Mouse (Mus musculus) limb, embryonic 11.5 days (tissue): ENCODE data around the gene Cecr2. TPM values are rescaled to one million over a fixed set of nuclear protein-coding genes. Genes with fewer than 3 reads are reported as not detected.

ENCODE experiments used
- ATAC-seq: fragments of 200-750 bp; cut with Nextera tagmentation; 2 replicates; pipeline ENCODE4 v1.8.0; 2017; ENCODE audit warnings: low read depth; ENCODE audit not compliant: insufficient number of reproducible peaks, low FRiP score, low TSS enrichment
- DNase-seq: peaks from one replicate; pipeline ENCODE4 v3.0.0-alpha.2; 2015; ENCODE audit warnings: low spot score
- H3K27ac ChIP-seq: fragments of 300-500 bp; sonication (generic); replicated peaks from 2 replicates; pipeline ENCODE4 v1.5.1; 2014; ENCODE audit warnings: low read depth, mild to moderate bottlenecking, low read length
- H3K27me3 ChIP-seq: fragments of 300-500 bp; sonication (generic); 2 replicates; pipeline ENCODE4 v1.6.1; 2014; ENCODE audit warnings: mild to moderate bottlenecking, low read length, mixed read lengths; ENCODE audit not compliant: control insufficient read depth, insufficient read depth
- H3K36me3 ChIP-seq: fragments of 300-500 bp; sonication (generic); 2 replicates; pipeline ENCODE4 v1.6.1; 2014; ENCODE audit warnings: mild to moderate bottlenecking, low read length, moderate library complexity, mixed read lengths; ENCODE audit not compliant: control insufficient read depth, insufficient read depth
- H3K4me1 ChIP-seq: fragments of 300-500 bp; sonication (generic); 2 replicates; pipeline ENCODE4 v1.6.1; 2014; ENCODE audit warnings: low read length, mixed read lengths; ENCODE audit not compliant: control insufficient read depth, insufficient read depth
- H3K4me2 ChIP-seq: fragments of 300-500 bp; sonication (generic); 2 replicates; pipeline ENCODE4 v1.6.1; 2014; ENCODE audit warnings: low read depth, mild to moderate bottlenecking, moderate library complexity; ENCODE audit not compliant: severe bottlenecking
- H3K4me3 ChIP-seq: fragments of 300-500 bp; sonication (generic); 2 replicates; pipeline ENCODE4 v1.5.1; 2014; ENCODE audit warnings: low read depth, low read length
- H3K9ac ChIP-seq: fragments of 300-500 bp; sonication (generic); 2 replicates; pipeline ENCODE4 v1.6.1; 2014; ENCODE audit warnings: mild to moderate bottlenecking, low read length
- H3K9me3 ChIP-seq: fragments of 300-500 bp; sonication (generic); 2 replicates; pipeline ENCODE4 v1.6.1; 2016; ENCODE audit warnings: low read length; ENCODE audit not compliant: control insufficient read depth
- WGBS: fragments of 180-500 bp; shearing (Covaris S2); extraction: QIAGEN DNeasy Blood & Tissue Kit; methylation state at CpG from one replicate; pipeline ENCODE4 v1.1.7; 2014; 5-methylcytosine and 5-hydroxymethylcytosine counted together
- polyA plus RNA-seq: library from polyadenylated mRNA; unstranded; fragments of >200 nt; fragmentation: Nextera tagmentation; extraction: Ambion mirVana; gene quantifications from 2 replicates; pipeline ENCODE4 v1.2.1, GENCODE M21; 2014

Cecr2 gene
- polyA plus RNA-seq, 1 experiment from 2014 or later = 13.0 TPM

DNA sequence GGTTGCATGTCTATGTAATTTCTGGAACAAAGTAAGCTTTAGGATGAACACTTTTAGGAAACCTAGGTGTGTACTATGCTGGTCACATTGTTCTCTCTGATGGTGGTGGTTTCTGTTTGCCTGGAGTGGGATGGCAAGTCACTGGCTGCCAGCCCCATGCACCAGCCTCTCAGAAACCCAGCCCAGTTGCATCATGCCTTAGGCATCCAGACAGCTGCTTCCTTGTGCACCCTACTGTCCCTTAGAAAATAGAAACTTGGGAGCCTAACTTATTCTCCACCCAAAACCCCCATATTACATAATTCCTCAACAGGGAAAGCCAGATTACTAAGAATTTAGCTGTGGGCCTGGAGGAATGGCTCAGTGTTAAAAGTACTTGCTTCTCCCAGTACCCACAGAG, 105.9 kb downstream of the Cecr2 start:
- Histone ChIP-seq H3K4me2 (no peak overlapping the region), H3K9me3 (no peaks in the 10 kb centered on the region), H3K27ac (no peak overlapping the region), H3K4me3 (no peak overlapping the region), H3K9ac (no peak overlapping the region), H3K27me3 (no peaks in the 10 kb centered on the region), H3K36me3 (no peaks in the 10 kb centered on the region), H3K4me1 (no peaks in the 10 kb centered on the region)
- ATAC-seq (no peak), DNase-seq (no peak)

DNA sequence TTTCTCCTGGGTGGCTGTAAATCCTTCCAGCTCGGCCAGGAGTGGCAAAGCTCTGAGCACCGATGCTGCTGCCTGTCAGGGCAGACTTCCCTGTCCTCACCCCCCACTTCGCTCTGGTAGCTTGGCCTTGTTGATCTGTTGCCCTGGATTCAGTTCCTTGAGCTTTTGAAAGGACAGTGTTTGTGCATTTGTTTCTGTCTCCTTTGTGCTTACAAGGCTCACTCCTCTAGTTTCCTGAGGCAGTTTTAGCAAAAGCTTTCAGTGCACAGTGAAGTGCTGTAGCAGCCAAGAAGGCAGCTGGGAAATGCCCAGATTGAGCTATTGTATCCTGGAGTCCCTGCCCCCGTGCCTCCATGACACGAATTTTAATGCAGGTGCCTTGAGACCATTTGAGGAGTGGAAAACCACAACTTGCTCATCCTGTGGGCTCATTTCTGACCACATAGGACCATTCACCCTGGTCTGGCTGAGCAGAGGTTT, 107.0 kb downstream of the Cecr2 start, which contains the start of gene Slc25a18:
Gene Slc25a18, plus strand, starts transcription at position 430 of the 480 bp plus-strand sequence.
- H3K4me2 ChIP-seq = no peak within 1 kb of the TSS
- no peaks in the 10 kb centered on the region for H3K4me1 ChIP-seq
- ATAC-seq (no peak), DNase-seq (no peak)
- H3K9ac ChIP-seq = no peak within 1 kb of the TSS
- no peaks in the 10 kb centered on the region for H3K9me3 ChIP-seq
- no peak within 1 kb of the TSS for H3K27ac ChIP-seq
- WGBS = 74% methylated on average over 5 of the region's 5 CpGs
- H3K27me3 ChIP-seq = no peaks in the 10 kb centered on the region
- no peaks in the 10 kb centered on the region for H3K36me3 ChIP-seq
- H3K4me3 ChIP-seq = no peak within 1 kb of the TSS

DNA sequence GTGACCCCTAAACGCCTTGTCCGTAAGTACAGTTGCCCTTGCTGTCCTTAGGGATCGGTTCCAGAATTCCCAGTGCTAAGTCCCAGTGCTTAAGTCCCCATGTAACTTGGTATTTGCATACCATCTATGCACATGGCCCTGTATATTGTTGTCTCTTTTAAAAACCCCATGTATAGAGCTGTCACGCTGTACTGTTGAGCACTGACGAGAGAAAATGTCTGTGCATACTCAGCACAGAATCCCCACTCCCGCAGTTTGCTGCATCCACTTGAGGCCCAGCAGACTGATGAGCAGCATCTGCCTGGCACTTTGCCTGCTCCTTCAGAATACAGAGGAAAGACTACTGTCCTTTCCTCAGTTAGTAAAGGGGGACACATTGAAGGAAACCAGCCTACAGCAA, 107.6 kb downstream of the Cecr2 start:
- Histone ChIP-seq H3K4me2 (no peak overlapping the region), H3K36me3 (no peaks in the 10 kb centered on the region), H3K27ac (no peak overlapping the region), H3K27me3 (no peaks in the 10 kb centered on the region), H3K9me3 (no peaks in the 10 kb centered on the region), H3K4me1 (no peaks in the 10 kb centered on the region), H3K9ac (no peak overlapping the region), H3K4me3 (no peak overlapping the region)
- no peak for DNase-seq
- 93% methylated on average over 6 of the region's 6 CpGs for WGBS
- no peak for ATAC-seq

DNA sequence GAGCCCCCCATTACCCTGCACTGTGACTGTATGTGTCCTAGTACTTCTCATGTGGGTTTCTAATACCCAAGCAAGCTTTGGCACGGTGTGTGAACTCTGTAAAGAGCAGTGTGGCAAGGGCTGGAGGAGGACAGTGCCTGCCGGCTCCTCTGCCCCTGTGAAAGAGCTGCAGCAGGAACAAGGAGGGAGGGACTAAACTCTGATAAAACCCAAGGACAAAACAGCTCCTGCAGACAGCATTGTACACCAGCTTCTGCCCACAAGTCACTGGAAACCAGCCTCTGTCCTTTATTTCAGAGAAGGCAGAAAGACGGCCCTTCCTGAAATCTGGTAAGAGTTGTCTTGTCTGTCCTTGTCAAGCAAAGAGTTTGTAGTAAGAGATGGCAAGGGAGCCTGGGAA, 110.1 kb downstream of the Cecr2 start:
- no peak overlapping the region for H3K4me2 ChIP-seq
- no peaks in the 10 kb centered on the region for H3K4me1 ChIP-seq
- H3K27me3 ChIP-seq = no peaks in the 10 kb centered on the region
- ATAC-seq (no peak), DNase-seq (no peak)
- WGBS = 89% methylated on average over 3 of the region's 3 CpGs
- no peak overlapping the region for H3K9ac ChIP-seq
- no peaks in the 10 kb centered on the region for H3K36me3 ChIP-seq
- H3K27ac ChIP-seq = no peak overlapping the region
- H3K4me3 ChIP-seq = no peak overlapping the region
- no peaks in the 10 kb centered on the region for H3K9me3 ChIP-seq

DNA sequence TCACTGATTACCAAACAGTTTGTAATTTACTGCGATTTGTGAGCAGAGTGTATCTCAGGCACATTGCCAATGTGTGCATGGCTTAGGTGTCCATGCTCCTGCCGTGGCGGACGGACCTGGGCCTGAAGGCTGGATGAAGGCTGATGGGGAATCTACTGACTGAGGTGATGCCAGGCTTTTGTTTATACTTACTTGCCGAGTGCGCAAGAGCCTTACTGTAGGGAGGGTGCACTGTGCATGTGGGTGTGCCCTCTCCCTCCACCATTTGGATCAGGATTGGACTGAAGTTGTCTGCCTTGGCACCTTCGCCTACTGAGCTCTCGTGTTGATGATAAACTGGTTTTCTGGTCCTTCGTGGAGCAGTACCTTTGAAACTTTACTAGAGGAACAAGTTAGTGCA, 111.4 kb downstream of the Cecr2 start:
- DNase-seq = no peak
- no peaks in the 10 kb centered on the region for H3K36me3 ChIP-seq
- no peak overlapping the region for H3K4me3 ChIP-seq
- H3K4me1 ChIP-seq = no peaks in the 10 kb centered on the region
- H3K9ac ChIP-seq = no peak overlapping the region
- no peak for ATAC-seq
- H3K27ac ChIP-seq = no peak overlapping the region
- H3K4me2 ChIP-seq = no peak overlapping the region
- H3K9me3 ChIP-seq = no peaks in the 10 kb centered on the region
- WGBS = 82% methylated on average over 9 of the region's 9 CpGs
- H3K27me3 ChIP-seq = no peaks in the 10 kb centered on the region

DNA sequence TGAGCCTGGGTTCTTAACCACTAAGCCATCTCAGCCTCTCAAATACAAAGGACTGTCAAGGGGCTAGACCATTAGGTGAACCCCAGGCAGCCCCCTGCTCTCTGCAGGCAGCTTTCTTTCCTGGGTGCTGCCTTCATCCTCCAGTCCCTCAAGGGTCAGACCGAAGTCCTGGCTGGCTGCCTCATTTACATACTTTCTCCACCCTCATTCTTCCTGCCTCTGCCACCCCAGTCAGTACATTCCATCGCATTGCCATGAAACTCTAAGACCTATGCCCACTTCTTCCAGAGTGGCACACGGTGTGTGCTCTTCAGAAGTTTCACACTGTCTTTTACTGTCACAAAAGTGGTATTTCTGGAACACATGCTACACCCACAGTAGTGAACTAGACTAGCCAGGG, 112.1 kb downstream of the Cecr2 start:
- Histone ChIP-seq H3K4me1 (no peaks in the 10 kb centered on the region), H3K4me2 (no peak overlapping the region), H3K9ac (no peak overlapping the region), H3K9me3 (no peaks in the 10 kb centered on the region), H3K4me3 (no peak overlapping the region), H3K27ac (no peak overlapping the region), H3K36me3 (no peaks in the 10 kb centered on the region), H3K27me3 (no peaks in the 10 kb centered on the region)
- DNase-seq (no peak), ATAC-seq (no peak)
- WGBS = 59% methylated on average over 3 of the region's 3 CpGs

DNA sequence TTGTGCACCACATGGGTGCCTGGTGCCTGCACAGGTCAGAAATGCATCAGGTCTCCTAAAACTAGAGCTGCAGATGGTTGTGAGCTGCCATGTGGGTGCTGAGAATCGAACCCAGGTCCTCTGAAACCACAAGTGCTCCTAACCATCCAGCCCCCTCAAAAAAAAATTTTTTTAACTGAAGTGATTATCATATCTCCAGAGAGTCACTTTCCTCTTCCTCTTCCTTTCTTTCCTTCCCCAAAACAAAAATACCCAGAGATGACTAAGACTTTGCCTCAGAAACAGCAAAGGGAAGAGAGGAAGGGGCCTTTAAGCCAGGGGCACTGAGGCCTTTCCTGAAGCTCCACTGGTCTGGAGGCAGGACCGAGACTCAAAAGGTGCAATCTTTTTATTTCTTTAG, 116.8 kb downstream of the Cecr2 start:
- Histone ChIP-seq H3K4me1 (no peaks in the 10 kb centered on the region), H3K36me3 (no peaks in the 10 kb centered on the region), H3K9ac (no peak overlapping the region), H3K4me2 (no peak overlapping the region), H3K27me3 (no peaks in the 10 kb centered on the region), H3K27ac (no peak overlapping the region), H3K4me3 (no peak overlapping the region), H3K9me3 (no peaks in the 10 kb centered on the region)
- no peak for DNase-seq
- no peak for ATAC-seq
- 90% methylated on average over 2 of the region's 2 CpGs for WGBS

DNA sequence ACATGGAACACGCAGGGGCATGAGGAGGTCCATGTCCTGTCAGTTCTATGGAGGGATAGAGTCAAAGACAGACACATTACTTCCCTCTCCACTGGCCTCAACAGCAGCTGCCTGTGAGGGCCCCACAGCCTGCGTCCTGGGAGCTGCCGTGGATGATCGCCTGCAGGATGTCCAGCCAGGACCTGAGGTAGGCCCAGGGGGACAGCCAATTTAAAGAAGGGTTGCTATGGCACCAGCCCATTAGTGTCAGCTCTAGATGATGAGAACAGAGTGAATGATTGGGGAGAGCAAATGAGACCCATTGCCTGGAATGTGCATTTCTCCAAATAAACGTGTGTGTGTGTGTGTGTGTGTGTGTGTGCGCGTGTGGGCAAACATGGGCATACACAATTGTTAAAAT, 118.2 kb downstream of the Cecr2 start:
- DNase-seq = no peak
- no peak for ATAC-seq
- 55% methylated on average over 7 of the region's 7 CpGs for WGBS
- H3K27me3 ChIP-seq = no peaks in the 10 kb centered on the region
- no peaks in the 10 kb centered on the region for H3K36me3 ChIP-seq
- H3K9me3 ChIP-seq = no peaks in the 10 kb centered on the region
- no peaks in the 10 kb centered on the region for H3K4me1 ChIP-seq
- no peak overlapping the region for H3K4me2 ChIP-seq
- no peak overlapping the region for H3K9ac ChIP-seq
- no peak overlapping the region for H3K4me3 ChIP-seq
- no peak overlapping the region for H3K27ac ChIP-seq

DNA sequence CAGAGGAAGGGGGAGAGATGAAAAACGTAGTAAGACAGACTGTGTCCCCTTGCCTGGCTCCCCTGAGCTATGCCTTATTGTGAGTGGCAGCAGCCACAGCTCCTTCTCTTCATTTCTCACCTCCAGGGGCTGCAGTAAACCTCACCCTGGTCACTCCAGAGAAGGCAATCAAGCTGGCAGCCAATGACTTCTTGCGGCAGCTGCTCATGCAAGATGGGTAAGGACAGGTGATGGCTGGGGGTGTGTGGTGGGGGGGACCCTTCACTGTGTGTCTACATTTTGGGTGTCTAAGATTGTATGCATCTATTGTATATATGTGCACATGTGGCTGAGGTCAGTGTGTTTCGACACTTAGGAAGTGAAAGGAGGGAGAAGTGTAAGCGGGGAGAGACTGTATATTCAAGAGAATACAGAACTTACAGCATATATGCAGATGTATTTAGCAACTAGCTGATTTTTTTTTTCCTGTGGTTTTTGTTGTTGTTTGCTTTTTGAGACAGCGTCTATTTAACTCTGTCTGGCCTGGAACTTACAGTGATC, 122.0 kb downstream of the Cecr2 start:
- no peak for ATAC-seq
- Histone ChIP-seq H3K9ac (no peak overlapping the region), H3K27me3 (no peaks in the 10 kb centered on the region), H3K36me3 (peaks cover 4% of the 10 kb centered on the region), H3K27ac (no peak overlapping the region), H3K4me1 (no peaks in the 10 kb centered on the region), H3K4me3 (no peak overlapping the region), H3K9me3 (no peaks in the 10 kb centered on the region), H3K4me2 (no peak overlapping the region)
- 73% methylated on average over 5 of the region's 5 CpGs for WGBS
- no peak for DNase-seq
